Mouse (Mus musculus) heart, adult 18-20 months (tissue): ENCODE results near the gene Lrch3. TPM values are rescaled to one million over a fixed set of nuclear protein-coding genes. Genes with fewer than 3 reads are reported as not detected.
"Not testable (repeated sequence)": the region's sequence is repeated elsewhere in the genome, so short reads cannot be mapped to it uniquely, and the experiment has no call there.

Experiments used
- DNase-seq, 2 experiments: peaks; one replicate each; pipeline ENCODE4 v3.0.0; 2021 to 2022; ENCODE audit warnings: mixed read lengths in 1 of 2
- total RNA-seq, 2 experiments: library from RNA; stranded (reverse); gene quantifications; 2 replicates each; pipeline ENCODE4 v1.2.3; 2021

Lrch3 gene
- total RNA-seq, 2 experiments from 2014 or later, result 19.9 to 21.4 TPM

DNA sequence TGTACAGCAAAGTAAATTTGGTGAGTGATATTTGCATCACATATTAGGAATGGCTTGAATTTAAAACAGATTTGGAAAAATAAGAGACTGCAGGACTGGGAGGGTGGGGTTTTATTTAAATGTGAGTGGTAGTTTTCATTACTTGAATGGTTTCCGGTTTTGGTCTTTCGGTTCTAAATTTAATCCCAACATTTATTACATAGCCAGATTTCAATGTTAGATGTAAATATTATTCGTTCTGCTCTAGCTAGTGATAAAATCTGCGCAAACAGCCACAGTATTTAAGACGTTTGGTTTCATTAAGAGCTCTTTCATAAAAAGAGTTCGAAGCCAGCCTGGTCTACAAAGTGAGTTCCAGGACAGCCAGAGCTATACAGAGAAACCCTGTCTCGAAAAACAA lies 688 bp upstream of the Lrch3 start:
- no peak for DNase-seq

DNA sequence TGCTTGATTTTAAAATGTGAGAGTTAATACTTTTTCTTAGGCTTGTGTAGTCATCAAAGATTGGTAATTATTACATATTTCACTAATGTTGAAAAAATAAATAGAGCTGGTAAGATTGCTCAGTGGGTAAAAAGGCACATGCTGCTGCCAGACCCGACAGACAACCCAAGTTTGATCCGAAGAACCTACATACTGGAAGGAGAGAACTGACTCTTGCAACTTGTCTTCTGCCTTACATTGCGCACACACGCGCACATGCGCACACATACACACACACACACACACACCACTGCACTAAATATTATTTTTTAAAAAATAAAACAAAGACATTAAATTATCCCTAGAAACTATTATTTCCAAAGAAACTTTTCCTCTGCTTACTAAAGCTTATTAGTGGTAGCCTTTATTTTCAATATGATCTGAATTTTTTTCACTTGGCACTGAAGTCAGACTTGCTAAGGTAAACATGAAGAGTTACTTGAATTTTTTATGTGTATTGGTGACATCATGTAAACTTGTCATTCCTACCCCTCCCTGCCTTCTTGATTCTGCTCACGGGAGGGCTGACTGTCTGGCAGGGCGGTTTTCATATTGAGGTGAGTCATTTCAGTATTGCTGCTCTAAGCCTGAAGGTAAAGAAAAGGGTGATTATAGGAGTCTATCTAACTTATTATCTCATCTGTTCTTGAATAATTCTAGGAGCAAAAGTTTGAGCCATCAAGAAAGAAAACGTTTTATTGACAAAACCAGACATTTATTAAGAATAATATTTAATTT lies 1.6 kb downstream of the Lrch3 start:
- no peak for DNase-seq

DNA sequence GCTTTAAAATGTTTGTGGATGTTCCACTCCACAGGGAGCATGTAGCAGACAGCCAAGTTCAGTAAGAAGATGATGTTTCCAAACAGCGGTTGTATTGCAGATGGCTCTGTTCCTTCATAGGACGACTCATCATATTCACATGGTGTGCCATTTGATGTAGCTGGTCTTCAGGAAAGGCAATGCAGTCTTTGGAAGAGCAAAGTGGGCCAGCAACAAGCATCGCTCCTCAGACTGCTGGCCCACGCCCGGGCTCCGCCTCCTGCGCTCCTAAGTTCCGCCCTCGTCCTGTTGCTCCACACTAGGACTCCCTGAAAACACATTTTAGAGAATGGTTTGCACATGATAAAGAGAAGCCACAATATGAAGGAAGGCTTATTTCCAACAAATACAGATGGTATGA lies 12.7 kb downstream of the Lrch3 start:
- not testable (repeated sequence) for DNase-seq

GRCm38 (mm10) chr16:32927044-32927443 lies 13.1 kb downstream of the Lrch3 start:
- no peak for DNase-seq

DNA sequence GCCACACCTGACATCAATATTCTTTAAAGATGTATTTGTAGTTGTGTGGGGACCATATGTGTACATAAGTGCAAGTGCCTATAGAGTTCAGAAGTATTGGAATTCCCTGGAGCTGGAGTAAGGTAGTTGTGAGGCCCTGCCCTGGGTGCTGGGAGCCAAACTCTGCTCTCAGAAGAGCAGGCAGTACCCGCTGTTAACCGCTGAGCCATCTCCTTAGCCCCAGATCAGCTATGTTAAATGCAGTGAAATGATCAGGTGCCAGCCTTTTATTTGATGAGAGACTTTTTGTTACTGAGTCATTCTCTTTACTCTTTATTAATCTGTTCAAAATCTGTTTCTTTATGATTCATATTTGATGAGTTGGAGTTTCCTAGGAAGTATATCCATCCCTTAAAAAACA lies 16.0 kb downstream of the Lrch3 start:
- DNase-seq, result no peak

GRCm38 (mm10) chr16:32934470-32934869 lies 20.6 kb downstream of the Lrch3 start:
- no peak for DNase-seq

DNA sequence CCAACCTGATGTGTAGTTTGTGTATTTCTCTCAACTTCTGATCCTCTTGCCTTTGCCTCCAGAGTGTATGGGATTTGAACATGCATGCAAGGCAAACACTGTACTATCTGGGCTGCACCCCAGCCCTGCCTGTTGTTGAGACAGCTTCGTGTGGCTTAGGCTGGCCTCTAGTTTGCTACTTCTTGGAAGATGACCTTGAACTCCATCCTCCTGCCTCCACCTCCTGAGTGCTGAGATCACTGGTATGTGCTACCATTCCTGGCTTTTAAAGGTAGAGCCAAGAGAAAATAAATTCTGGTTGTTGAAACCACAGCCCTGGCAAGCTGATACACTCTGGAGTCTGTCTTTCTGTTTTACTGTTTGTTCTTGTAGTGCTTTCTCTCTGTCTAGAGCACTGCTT lies 21.2 kb downstream of the Lrch3 start:
- no peak for DNase-seq

DNA sequence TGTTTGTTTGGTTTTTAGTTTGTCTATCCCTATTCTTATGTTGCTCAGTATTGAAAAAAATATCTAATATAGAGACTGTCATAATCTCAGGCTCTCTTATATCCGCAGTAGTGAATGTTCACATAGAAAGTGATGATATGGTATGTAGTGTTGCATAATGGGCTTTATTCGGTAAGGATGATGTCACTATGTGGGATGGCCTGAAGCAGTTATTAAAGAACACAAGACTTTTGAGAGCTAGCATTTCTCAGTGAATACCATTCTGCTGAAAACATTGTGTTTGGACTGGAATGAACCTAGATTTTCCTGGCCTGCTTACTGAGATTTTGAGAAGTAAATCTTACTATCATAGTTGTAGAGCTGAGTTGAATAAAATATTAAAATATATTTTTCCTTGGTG lies 23.5 kb downstream of the Lrch3 start:
- DNase-seq, result no peak

- DNase-seq, result peak; percentile 46 to 47
Measured at GRCm38 (mm10) chr16:32939301-32939700, 25.4 kb downstream of the Lrch3 start.

DNA sequence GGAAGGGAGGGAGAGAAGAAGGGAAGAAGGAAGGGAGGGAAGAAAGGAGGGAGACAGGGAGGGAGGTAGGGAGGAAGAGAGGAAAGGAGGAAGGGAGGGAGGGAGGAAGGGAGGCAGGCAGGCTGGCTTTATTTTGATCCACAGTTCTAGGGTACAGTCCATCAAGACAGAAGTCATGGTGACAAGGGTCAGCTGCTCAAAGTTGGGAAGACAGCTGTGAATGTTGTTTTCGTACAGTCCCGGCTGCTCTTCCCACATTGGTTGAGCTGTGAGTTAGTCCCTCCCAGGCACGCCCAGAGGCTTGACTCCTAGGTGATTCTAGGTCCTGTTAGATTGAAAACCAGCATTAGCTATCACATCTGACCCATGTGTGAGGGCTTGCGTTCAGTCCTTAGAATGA lies 25.8 kb downstream of the Lrch3 start:
- peak in 1 of 2 experiments; percentile 32 for DNase-seq

DNA sequence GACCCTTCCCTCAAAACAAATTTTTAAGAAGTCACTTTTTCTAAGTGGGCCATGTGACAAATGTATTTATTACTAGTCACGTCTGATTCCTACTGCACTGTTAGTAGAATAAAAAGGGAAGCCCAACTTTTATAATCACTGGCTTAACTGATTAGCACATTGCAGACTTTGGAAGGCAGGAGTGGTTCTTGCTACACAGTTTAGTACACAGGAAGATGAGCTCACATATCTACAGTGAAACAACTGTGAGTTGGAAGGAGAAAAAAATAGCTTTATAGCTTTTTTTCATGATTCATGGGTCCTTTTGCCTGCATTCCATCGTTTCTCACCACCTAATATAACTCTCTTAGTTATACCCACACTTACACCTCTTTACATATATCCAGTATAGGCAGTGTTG lies 27.3 kb downstream of the Lrch3 start:
- not testable (repeated sequence) for DNase-seq

- no peak for DNase-seq
Measured at GRCm38 (mm10) chr16:32942694-32943093, 28.8 kb downstream of the Lrch3 start.

DNA sequence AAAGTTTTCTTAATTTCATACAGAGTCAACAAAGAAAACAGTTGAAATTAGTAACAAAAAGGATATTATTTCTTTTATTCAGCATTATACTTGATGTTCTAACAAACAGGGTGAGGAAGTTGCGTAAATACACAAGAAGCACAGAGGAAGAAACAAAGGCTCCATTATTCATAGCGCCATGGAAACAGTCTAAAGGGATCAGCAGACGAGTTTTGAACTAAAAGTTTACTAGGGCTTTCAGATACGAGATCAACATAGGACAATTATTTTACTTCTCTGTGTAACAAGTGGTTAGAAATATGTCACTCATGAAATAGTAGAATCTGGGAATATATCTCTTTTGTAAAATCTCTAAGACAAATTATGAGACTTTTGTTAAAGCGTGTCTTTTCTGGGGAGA lies 31.5 kb downstream of the Lrch3 start:
- no peak for DNase-seq

DNA sequence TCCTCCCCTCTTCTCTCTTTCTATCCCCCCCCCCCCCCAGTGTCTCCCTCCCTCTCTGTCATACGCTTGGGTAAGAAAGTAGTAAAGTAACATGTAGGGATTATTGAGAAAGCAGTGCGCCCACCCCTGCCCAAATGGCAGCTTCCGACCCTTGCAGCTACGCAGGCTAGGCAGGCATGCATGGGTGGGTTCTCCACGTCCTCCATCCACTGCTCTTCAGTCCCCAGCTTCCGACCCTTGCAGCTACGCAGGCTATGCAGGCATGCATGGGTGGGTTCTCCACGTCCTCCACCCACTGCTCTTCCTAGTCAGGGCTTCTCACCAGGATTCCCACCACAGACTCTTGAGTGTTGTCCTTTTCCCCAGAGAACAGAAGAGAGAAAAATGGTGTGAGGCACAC lies 34.1 kb downstream of the Lrch3 start:
- DNase-seq, result no peak

DNA sequence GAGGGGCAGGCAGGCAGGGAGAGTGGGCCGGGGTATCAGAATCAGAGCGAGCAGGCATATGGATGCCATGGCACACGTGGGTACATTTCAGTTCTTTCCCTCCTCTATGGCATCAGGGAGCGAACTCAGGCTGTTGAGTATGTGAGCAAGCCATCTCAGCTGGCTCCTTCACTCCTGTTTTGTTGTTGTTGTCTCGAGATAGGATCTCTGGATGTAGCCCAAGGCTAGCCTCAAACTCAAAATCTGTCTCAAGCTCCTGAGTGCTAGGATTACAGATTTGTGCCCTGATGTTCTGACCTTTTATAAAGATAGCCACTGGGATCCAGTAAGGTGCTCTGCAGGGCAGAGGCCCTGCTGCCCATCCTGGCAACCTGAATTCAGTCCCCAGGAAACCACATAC lies 34.8 kb downstream of the Lrch3 start:
- no peak for DNase-seq

DNA sequence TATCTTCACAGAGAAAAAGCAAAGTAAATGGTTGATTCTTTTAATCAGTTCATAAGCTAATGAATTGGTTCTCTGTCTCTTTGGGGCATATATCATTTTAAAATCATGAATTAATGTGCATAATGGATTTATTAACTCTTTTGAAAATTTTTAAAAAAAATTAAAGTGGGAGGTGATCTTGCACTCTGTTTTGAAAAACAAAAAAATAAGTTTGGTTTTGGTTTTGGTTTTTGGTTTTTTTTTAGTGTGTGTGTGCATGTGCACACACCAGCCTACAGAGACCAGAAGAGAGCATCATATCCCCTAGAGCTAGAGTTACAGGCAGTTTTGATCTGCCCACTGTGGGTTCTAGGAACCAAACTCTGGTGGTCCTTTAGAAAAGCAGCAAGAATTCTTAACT lies 35.4 kb downstream of the Lrch3 start:
- no peak for DNase-seq

DNA sequence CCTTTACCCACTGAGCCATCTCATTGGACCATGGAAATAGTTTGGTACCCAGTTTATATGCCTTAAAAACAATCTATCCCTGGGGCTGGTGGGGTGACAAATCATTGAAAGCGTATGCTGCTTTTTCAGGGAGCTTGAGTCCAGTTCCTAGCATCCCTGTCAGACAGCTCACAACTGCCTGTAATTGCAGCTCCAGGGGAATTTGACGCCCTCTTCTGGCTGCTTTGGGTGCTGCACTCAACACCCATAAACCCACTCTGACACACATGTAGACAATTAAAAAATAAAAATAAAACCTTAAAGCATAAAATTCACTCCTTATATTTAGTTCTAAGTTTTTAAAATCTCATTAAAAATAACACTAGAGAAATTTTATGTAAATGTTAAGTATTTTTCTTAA lies 37.2 kb downstream of the Lrch3 start:
- no peak for DNase-seq

DNA sequence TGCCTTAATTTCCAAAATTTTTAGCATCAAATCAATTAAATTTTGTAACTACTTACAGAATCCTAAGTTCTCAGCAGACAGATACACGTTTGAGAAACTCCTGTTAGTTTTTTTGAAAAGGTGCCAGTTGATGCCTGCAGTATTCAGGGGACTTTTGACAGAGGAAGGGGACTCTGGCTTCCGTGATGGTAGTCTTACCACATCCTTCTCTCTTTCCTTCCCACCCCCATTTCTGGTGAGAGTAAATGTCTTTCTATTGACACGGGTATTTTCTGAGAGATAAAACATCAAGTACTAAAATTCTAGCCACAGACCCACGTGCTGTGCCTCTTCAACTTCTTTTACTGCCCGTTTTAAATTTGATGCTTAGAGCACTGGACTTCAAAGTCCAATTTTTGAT lies 39.9 kb downstream of the Lrch3 start:
- no peak for DNase-seq

GRCm38 (mm10) chr16:32954304-32954703 lies 40.4 kb downstream of the Lrch3 start:
- DNase-seq, result no peak

GRCm38 (mm10) chr16:32956889-32957288 lies 43.0 kb downstream of the Lrch3 start:
- no peak for DNase-seq

- peak in 1 of 2 experiments; percentile 6 for DNase-seq
Measured at GRCm38 (mm10) chr16:32972535-32972934, 58.6 kb downstream of the Lrch3 start.

- no peak for DNase-seq
Measured at GRCm38 (mm10) chr16:32973047-32973446, 59.1 kb downstream of the Lrch3 start.

DNA sequence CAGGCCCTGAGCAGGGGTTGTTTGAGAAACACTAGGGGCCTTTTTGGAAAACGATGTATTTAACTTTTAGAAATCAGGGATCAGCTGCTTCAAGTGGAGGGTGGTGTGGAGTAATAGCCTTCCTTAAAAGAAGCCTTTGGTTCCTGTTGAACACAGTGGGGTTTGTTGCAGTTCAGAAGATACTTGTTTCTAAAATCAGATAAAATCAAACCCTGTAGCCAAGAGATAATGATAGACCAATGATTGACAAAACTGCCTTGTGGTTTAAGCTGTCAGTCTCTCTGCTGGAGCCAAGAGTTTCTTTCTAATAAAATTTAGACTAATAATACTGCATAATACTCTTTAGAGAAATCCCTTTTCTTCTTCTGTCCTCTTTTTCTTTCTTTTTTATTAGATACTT lies 66.3 kb downstream of the Lrch3 start:
- no peak for DNase-seq

DNA sequence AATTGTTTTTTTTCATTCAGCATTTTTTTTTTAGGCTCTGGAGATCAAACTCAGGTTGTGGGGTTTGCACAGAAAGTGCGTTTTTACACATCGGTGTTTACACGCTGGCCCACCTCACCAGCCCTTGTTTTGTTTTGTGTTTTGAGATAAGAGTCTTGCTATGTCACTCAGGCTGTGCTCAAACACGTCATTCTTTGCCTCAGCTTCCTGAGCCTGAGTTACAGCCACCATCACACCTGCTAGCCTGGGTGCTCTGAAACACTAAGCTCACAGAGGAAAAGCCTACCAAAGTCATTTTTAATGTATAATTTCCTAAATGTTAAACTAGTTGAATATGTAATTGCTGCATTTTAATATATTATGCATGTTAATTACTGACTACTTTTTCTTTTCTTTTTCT lies 67.5 kb downstream of the Lrch3 start:
- no peak for DNase-seq

DNA sequence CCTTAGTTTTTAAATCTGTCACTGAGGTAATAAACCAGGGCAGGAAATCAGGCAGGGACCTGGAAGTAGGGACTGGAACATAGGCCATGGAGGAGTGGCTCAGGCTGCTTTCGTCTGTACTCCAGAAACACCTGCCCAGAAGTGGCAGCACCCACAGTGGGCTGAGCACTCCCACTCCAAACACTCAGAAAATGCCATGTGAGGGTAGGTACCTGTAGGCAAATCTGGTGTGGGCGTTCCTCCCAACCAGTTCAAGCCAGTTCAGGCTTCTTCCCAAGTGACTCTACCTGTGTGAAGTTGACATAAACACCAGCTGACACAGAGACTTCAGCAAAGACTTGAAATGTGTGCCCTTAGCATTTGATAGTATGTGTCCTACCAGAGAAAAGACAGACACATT lies 70.7 kb downstream of the Lrch3 start:
- DNase-seq, result no peak
